Mouse (Mus musculus): ENCODE data around the gene Tbc1d12. TPM values are rescaled to one million over a fixed set of nuclear protein-coding genes. Genes with fewer than 3 reads are reported as not detected.

Tbc1d12 gene
- polyA plus RNA-seq (2012; ENCODE audit: low replicate concordance) = 4.5 and 4.6 TPM in 2 replicates

GRCm38 (mm10) chr19:38836438-38837170 lies at the start of gene Tbc1d12:
Tbc1d12 (plus strand) TSS chr19:38836579.

GRCm38 (mm10) chr19:38818766-38819426 lies 17.5 kb upstream of the Tbc1d12 start, which contains the start of gene Noc3l:
Noc3l (minus strand) TSS chr19:38819237.

GRCm38 (mm10) chr19:38930788-38931565 lies 94.6 kb downstream of the Tbc1d12 start, which contains the start of gene Hells:
Hells (plus strand) TSS chr19:38930915.

Other genes starting within 250 kb of the Tbc1d12 start
- gene Noc3l, start 17.3 kb upstream of the Tbc1d12 start, polyA plus RNA-seq (2012; ENCODE audit: low replicate concordance) = 0.42 and 1.6 TPM in 2 replicates
- 1.1 and 38.3 TPM in 2 replicates for gene Hells, start 94.3 kb downstream of the Tbc1d12 start, polyA plus RNA-seq (2012; ENCODE audit: low replicate concordance)
- not detected in 2 replicates for gene Cyp2c55, start 170.4 kb downstream of the Tbc1d12 start, polyA plus RNA-seq (2012; ENCODE audit: low replicate concordance)
- not detected in 2 replicates for gene Cyp2c65, start 224.4 kb downstream of the Tbc1d12 start, polyA plus RNA-seq (2012; ENCODE audit: low replicate concordance)